Mouse (Mus musculus) limb, embryonic 13.5 days (tissue): ENCODE measurements around the gene Specc1l. TPM values are rescaled to one million over a fixed set of nuclear protein-coding genes. Genes with fewer than 3 reads are reported as not detected.

Experiments
- ATAC-seq: fragments of 200-750 bp; cut with Nextera tagmentation; 2 replicates; pipeline ENCODE4 v1.8.0; 2017; ENCODE audit warnings: low read depth, moderate number of reproducible peaks, moderate TSS enrichment; ENCODE audit not compliant: low FRiP score
- H3K27ac ChIP-seq: fragments of 300-500 bp; sonication (generic); 2 replicates; pipeline ENCODE4 v1.5.1; 2015; ENCODE audit warnings: inconsistent platforms, mild to moderate bottlenecking, moderate library complexity
- H3K27me3 ChIP-seq: fragments of 300-500 bp; sonication (generic); 2 replicates; pipeline ENCODE4 v1.6.1; 2015; ENCODE audit warnings: mild to moderate bottlenecking, inconsistent platforms
- H3K36me3 ChIP-seq: fragments of 300-500 bp; sonication (generic); 2 replicates; pipeline ENCODE4 v1.6.1; 2015; ENCODE audit warnings: inconsistent platforms, mild to moderate bottlenecking, moderate library complexity
- H3K4me1 ChIP-seq: fragments of 300-500 bp; sonication (generic); 2 replicates; pipeline ENCODE4 v1.6.1; 2015; ENCODE audit warnings: inconsistent platforms
- H3K4me2 ChIP-seq: fragments of 300-500 bp; sonication (generic); replicated peaks from 2 replicates; pipeline ENCODE4 v1.6.1; 2015; ENCODE audit warnings: inconsistent platforms, mild to moderate bottlenecking, moderate library complexity
- H3K4me3 ChIP-seq: fragments of 300-500 bp; sonication (generic); 2 replicates; pipeline ENCODE4 v1.5.1; 2015; ENCODE audit warnings: moderate library complexity, mild to moderate bottlenecking, inconsistent platforms
- H3K9ac ChIP-seq: fragments of 300-500 bp; sonication (generic); 2 replicates; pipeline ENCODE4 v1.6.1; 2015; ENCODE audit warnings: mild to moderate bottlenecking, inconsistent platforms
- H3K9me3 ChIP-seq: fragments of 300-500 bp; sonication (generic); 2 replicates; pipeline ENCODE4 v1.6.1; 2016; ENCODE audit warnings: inconsistent platforms
- WGBS: fragments of 180-500 bp; shearing (Covaris S2); methylation state at CpG from one replicate; pipeline ENCODE4 v1.1.7; 2015; 5-methylcytosine and 5-hydroxymethylcytosine counted together
- polyA plus RNA-seq: library from polyadenylated mRNA; unstranded; fragments of >200 nt; fragmentation: Nextera tagmentation; extraction: Ambion mirVana; gene quantifications from 2 replicates; pipeline ENCODE4 v1.2.1, GENCODE M21; 2015

Gene Specc1l
- polyA plus RNA-seq, 1 experiment from 2014 or later: 39.4 TPM

DNA sequence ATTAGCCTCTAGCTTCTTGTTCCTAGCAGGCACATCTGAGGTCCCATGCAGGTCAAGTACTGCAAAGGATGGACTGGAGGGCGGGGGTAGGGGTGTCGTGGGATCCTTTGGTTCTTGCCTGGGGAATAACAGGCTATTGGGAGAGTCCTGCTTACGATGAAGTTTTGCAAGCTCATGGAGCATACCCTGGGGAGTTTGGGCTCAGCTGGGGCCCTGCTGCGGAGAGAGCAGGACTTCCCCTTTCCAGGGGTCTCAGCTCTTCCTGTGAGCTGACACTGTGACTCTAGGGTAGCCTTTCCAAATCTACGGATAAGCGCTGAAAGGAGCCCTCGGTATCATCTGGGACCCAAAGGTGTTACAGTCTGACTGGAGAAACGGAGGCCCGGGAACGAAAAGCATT lies 112.5 kb downstream of the Specc1l start:
- Histone ChIP-seq H3K36me3 (no peaks in the 10 kb centered on the region), H3K4me1 (peaks cover 9% of the 10 kb centered on the region; the same call in 1 of the 2 replicates), H3K4me3 (no peak overlapping the region), H3K27me3 (peaks cover 11% of the 10 kb centered on the region), H3K9ac (no peak overlapping the region), H3K4me2 (no peak overlapping the region), H3K27ac (no peak overlapping the region), H3K9me3 (no peaks in the 10 kb centered on the region)
- no peak for ATAC-seq
- WGBS: 69% methylated on average over 10 of the region's 10 CpGs

DNA sequence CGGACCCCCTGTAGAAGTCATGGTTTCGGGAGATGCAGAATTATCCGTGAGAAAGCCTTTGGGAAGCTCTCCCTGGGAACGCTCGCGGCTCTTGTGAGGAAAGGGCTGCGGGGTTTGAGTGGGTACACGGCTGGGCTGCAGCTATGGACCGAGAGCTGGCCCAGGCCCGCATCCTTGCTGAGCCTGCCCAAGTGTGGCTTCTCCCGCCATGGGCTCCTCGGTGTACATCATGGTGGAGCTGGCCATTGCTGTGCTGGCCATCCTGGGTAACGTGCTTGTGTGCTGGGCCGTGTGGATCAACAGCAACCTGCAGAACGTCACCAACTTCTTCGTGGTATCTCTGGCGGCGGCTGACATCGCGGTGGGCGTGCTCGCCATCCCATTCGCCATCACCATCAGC lies 113.9 kb downstream of the Specc1l start:
- no peak for ATAC-seq
- H3K27ac ChIP-seq: no peak overlapping the region
- H3K36me3 ChIP-seq: no peaks in the 10 kb centered on the region
- H3K9me3 ChIP-seq: no peaks in the 10 kb centered on the region
- H3K4me1 ChIP-seq: peaks cover 9% of the 10 kb centered on the region; the same call in 1 of the 2 replicates
- H3K9ac ChIP-seq: no peak overlapping the region
- H3K4me3 ChIP-seq: no peak overlapping the region
- WGBS: 94% methylated on average over 23 of the region's 23 CpGs
- no peaks in the 10 kb centered on the region for H3K27me3 ChIP-seq
- H3K4me2 ChIP-seq: no peak overlapping the region

DNA sequence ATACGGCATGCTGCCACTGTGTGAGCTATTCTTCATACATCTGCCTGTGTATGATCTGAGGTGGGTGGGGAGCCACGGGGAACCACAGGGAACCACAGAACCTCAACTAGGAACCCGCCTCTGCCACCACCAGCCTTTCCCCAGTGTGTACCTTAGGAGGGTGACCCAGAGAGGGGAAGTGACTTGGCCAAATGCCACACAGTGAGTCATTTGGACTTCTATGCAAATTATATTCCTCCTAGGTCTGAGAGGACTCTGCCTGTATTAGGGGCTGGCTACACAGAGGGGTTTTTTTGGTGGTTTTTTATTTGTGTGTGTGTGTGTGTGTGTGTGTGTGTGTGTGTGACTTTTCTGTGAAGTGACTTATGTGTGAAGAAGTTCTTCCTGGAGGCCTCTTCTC lies 114.7 kb downstream of the Specc1l start:
- no peak overlapping the region for H3K4me2 ChIP-seq
- H3K27me3 ChIP-seq: no peaks in the 10 kb centered on the region
- H3K9me3 ChIP-seq: no peaks in the 10 kb centered on the region
- H3K36me3 ChIP-seq: no peaks in the 10 kb centered on the region
- H3K4me1 ChIP-seq: peaks cover 9% of the 10 kb centered on the region; the same call in 1 of the 2 replicates
- ATAC-seq: no peak
- 80% methylated on average over 3 of the region's 3 CpGs for WGBS
- H3K4me3 ChIP-seq: no peak overlapping the region
- H3K9ac ChIP-seq: no peak overlapping the region
- no peak overlapping the region for H3K27ac ChIP-seq

DNA sequence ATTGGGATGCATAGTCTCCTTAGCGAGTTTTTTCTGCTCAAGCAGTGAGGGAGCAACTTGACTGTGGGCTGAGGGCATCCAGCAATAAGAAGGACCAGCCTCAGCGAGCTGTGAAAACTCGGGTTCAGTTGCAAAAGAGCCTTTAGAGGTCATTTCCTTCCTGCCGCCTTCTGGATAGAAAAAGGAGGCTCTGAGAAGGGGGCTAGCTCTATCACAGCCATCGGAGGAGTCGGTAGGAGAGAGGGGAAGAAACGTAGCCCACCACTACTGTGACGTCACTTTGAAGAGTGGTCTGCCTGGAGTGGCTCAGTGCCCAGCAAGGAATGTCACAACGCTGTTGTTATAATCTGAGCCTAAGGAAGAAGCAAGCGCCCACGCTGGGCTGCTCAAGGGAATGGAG lies 115.2 kb downstream of the Specc1l start:
- Histone ChIP-seq H3K9me3 (no peaks in the 10 kb centered on the region), H3K27ac (no peak overlapping the region), H3K4me3 (no peak overlapping the region), H3K4me1 (peaks cover 9% of the 10 kb centered on the region; the same call in 1 of the 2 replicates), H3K36me3 (no peaks in the 10 kb centered on the region), H3K27me3 (no peaks in the 10 kb centered on the region), H3K4me2 (no peak overlapping the region), H3K9ac (no peak overlapping the region)
- ATAC-seq: no peak
- 76% methylated on average over 11 of the region's 11 CpGs for WGBS

DNA sequence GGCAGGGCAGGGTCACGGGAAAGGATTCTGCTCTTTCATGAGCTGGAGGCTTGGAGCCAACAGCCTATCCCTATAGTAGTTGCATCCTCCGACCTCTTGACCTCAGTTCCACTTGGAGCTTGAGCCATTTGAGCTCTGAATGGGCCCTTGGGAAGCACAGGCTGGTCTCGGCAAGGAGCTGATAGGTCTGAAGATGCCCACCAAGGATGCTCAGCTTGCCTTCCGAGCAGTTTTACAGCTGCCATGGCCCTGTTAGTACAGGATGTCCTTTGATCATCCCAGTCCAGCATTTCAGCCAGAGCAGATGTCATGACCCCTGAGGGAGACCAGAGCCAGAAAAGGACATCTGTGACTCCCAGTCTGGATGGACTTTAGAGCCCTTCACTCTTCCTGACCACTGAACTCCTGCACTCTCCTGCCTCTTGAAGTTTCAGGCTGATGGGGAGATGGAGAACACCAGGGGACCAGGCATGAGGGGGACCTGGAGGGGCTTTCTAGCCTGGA lies 116.4 kb downstream of the Specc1l start:
- H3K4me1 ChIP-seq: peaks cover under 1% of the 10 kb centered on the region; the same call in 1 of the 2 replicates
- no peak for ATAC-seq
- 24% methylated on average over 4 of the region's 4 CpGs for WGBS
- H3K27me3 ChIP-seq: no peaks in the 10 kb centered on the region
- no peak overlapping the region for H3K4me2 ChIP-seq
- H3K9ac ChIP-seq: no peak overlapping the region
- H3K27ac ChIP-seq: no peak overlapping the region
- H3K4me3 ChIP-seq: no peak overlapping the region
- H3K36me3 ChIP-seq: no peaks in the 10 kb centered on the region
- H3K9me3 ChIP-seq: no peaks in the 10 kb centered on the region

DNA sequence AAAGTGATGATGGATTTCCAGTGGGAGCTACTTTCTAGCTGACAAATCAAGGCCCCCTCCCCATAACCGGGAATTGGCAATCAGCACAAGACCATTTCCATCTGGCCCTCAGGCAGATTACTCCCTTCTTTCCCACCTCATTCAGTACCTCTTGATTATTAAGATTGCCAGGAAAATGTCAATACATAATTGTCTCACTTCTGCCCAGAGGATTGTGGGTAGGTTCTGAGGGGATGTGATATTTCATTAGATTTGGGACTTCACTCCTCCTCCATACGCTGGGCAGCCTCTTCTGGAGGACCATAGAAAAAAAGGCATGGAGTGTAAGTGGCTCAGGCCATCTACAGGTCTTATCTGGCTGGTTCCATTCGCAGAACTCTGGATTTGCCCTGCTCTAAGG lies 120.4 kb downstream of the Specc1l start:
- H3K4me1 ChIP-seq: no peaks in the 10 kb centered on the region
- no peak overlapping the region for H3K27ac ChIP-seq
- no peak overlapping the region for H3K4me3 ChIP-seq
- no peak for ATAC-seq
- H3K27me3 ChIP-seq: no peaks in the 10 kb centered on the region
- no peak overlapping the region for H3K9ac ChIP-seq
- H3K4me2 ChIP-seq: no peak overlapping the region
- H3K36me3 ChIP-seq: no peaks in the 10 kb centered on the region
- WGBS: 67% methylated on average over 3 of the region's 3 CpGs
- no peaks in the 10 kb centered on the region for H3K9me3 ChIP-seq

DNA sequence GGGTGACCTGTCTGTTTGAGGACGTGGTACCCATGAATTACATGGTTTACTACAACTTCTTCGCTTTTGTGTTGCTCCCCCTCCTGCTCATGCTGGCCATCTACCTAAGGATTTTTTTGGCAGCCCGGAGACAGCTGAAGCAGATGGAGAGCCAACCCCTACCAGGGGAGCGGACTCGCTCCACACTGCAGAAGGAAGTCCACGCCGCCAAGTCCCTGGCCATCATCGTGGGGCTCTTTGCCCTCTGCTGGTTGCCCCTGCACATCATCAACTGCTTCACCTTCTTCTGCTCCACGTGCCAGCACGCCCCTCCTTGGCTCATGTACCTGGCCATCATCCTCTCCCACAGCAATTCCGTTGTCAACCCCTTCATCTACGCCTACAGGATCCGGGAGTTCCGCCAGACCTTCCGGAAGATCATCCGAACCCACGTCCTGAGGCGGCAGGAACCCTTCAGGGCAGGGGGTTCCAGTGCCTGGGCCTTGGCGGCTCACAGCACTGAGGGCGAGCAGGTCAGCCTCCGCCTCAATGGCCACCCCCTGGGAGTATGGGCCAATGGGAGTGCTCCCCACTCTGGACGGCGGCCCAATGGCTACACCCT lies 121.4 kb downstream of the Specc1l start:
- Histone ChIP-seq H3K4me2 (no peak overlapping the region), H3K4me3 (no peak overlapping the region), H3K36me3 (no peaks in the 10 kb centered on the region), H3K9me3 (no peaks in the 10 kb centered on the region), H3K27me3 (no peaks in the 10 kb centered on the region), H3K4me1 (no peaks in the 10 kb centered on the region), H3K27ac (no peak overlapping the region), H3K9ac (no peak overlapping the region)
- ATAC-seq: no peak
- 93% methylated on average over 23 of the region's 23 CpGs for WGBS

DNA sequence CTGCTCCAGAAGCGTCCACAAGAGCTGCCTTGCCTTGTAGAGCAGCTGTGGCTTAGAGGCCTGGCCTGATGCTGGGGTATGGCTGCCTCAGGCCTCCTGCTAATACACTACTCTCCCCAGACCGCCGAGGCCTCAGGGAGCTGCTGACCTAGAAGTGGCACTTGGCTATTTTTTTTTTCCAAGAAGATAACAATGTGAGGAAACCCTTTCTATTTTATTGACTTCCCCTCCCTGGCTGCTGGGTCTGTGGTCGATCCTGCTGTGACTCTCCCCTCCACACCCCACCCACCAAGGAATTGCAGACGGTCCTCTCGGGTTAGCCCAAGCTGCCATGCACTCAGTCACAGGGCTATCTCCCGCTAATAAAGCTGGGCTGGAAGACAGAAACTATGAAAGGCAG lies 122.3 kb downstream of the Specc1l start:
- WGBS: 62% methylated on average over 7 of the region's 7 CpGs
- no peaks in the 10 kb centered on the region for H3K27me3 ChIP-seq
- no peak overlapping the region for H3K4me2 ChIP-seq
- no peak overlapping the region for H3K4me3 ChIP-seq
- H3K27ac ChIP-seq: no peak overlapping the region
- no peaks in the 10 kb centered on the region for H3K36me3 ChIP-seq
- no peaks in the 10 kb centered on the region for H3K4me1 ChIP-seq
- H3K9ac ChIP-seq: no peak overlapping the region
- ATAC-seq: no peak
- H3K9me3 ChIP-seq: no peaks in the 10 kb centered on the region

DNA sequence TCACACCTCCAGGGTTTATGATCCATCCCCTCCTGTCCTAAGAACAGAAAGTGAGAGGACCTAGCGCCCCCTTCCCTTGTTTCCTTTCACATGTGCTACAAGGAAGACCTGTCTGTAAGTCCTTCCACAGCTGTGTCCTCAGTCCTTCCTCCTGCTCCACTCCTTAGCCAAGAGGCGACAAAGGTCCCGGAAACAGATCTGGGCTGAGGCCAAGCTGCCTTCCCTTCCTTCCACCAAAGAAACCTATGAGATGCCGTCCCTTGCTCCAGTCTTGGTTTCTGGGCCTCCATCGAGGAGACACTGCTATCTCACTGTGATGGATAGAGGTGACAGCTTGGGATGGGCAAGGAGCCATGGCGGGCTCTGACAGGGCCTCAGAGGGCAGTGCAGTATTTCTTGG lies 123.2 kb downstream of the Specc1l start:
- Histone ChIP-seq H3K4me2 (no peak overlapping the region), H3K4me3 (no peak overlapping the region), H3K27ac (no peak overlapping the region), H3K9me3 (no peaks in the 10 kb centered on the region), H3K27me3 (no peaks in the 10 kb centered on the region), H3K9ac (no peak overlapping the region), H3K36me3 (no peaks in the 10 kb centered on the region), H3K4me1 (no peaks in the 10 kb centered on the region)
- no peak for ATAC-seq
- 79% methylated on average over 6 of the region's 6 CpGs for WGBS

DNA sequence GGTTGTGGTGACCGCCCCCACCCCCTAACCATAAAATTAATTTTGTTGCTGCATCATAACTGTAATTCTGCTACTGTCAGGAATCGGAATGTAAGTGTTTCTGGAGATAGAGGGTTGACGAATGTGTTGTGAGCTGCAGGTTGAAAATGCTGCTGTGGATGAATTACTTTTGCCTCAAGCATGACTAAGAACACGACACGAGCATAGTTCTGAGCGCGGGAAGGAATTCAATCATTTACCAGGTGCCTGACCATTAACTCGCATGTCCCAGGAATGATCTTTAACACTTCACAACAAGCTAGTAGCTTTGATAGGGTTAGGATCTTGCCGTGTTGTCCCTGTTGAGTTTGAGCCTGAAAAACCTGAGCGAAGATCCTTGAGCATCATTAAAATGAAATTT lies 125.4 kb downstream of the Specc1l start:
- H3K9ac ChIP-seq: no peak overlapping the region
- H3K4me3 ChIP-seq: no peak overlapping the region
- no peaks in the 10 kb centered on the region for H3K9me3 ChIP-seq
- WGBS: 66% methylated on average over 10 of the region's 10 CpGs
- H3K27me3 ChIP-seq: no peaks in the 10 kb centered on the region
- no peak overlapping the region for H3K27ac ChIP-seq
- no peaks in the 10 kb centered on the region for H3K4me1 ChIP-seq
- H3K36me3 ChIP-seq: no peaks in the 10 kb centered on the region
- ATAC-seq: no peak
- no peak overlapping the region for H3K4me2 ChIP-seq

DNA sequence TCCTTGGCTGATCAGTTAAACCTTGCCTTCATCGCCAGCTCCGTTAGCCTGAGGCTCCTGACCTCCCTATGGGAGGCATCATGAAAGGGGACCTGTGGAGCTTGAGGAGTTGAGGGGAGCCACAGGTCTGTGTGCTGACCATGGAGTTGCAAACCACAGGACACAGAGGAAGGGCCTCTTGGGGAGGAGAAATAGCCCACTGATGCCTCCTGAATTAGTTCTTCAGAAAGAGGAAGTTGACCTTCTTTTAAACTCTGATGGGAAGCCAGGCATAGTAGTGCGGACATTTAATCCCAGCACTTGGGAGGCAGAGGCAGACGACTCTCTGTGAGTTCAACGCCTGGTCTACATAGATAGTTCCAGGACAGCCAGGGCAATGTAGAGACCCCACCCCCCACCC lies 127.0 kb downstream of the Specc1l start:
- 75% methylated on average over 5 of the region's 5 CpGs for WGBS
- H3K36me3 ChIP-seq: no peaks in the 10 kb centered on the region
- H3K9me3 ChIP-seq: no peaks in the 10 kb centered on the region
- H3K27me3 ChIP-seq: no peaks in the 10 kb centered on the region
- H3K4me1 ChIP-seq: no peaks in the 10 kb centered on the region
- ATAC-seq: no peak
- no peak overlapping the region for H3K9ac ChIP-seq
- no peak overlapping the region for H3K27ac ChIP-seq
- H3K4me3 ChIP-seq: no peak overlapping the region
- H3K4me2 ChIP-seq: no peak overlapping the region

DNA sequence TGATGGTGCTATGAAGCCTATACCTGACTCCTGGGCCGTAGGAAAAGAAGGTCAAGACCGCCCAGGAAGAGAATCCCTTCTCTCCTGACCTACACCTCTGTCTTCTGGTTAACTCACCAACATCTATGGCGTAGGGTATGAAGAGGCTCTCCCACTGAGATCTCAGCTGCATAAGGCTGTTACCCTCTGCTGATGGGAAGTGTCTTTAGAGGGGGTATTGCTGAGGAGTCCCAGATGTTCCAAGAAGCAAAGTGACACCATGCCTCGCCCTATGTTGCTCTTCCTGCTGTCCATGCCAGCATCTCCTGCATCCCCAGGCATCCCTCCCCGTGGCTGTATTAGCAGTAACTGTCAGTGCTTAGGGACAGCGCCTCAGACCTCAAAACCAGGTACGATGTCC lies 127.5 kb downstream of the Specc1l start:
- H3K4me1 ChIP-seq: no peaks in the 10 kb centered on the region
- H3K27ac ChIP-seq: no peak overlapping the region
- H3K9me3 ChIP-seq: no peaks in the 10 kb centered on the region
- H3K36me3 ChIP-seq: no peaks in the 10 kb centered on the region
- no peak overlapping the region for H3K4me3 ChIP-seq
- H3K27me3 ChIP-seq: no peaks in the 10 kb centered on the region
- no peak overlapping the region for H3K9ac ChIP-seq
- no peak for ATAC-seq
- WGBS: 77% methylated on average over 7 of the region's 7 CpGs
- no peak overlapping the region for H3K4me2 ChIP-seq

DNA sequence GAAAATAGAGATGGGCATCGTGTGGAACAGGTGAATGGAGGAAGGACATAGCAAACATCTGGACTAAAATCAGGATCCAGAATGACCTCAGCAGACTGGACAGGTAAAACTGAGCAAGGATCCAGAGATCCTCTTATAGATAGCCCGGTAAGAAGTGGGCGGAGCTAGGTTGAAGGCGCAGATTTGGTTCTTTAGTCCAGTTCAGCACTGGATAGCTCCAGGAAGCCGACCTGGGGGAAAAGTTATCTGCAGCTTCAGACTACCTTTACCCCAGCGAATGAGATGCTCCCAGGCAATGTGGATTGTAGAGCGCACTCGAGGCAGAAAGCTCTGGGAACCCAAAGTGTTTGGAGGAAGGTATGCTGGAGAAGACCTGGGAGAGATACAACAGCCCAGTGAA lies 130.1 kb downstream of the Specc1l start:
- ATAC-seq: no peak
- H3K9ac ChIP-seq: no peak overlapping the region
- 35% methylated on average over 8 of the region's 8 CpGs for WGBS

More for the DNA sequence above, 130.1 kb downstream of the Specc1l start:
- H3K9me3 ChIP-seq: peaks cover 5% of the 10 kb centered on the region; the same call in 1 of the 2 replicates
- H3K36me3 ChIP-seq: no peaks in the 10 kb centered on the region
- H3K4me2 ChIP-seq: no peak overlapping the region
- H3K4me1 ChIP-seq: no peaks in the 10 kb centered on the region
- H3K27ac ChIP-seq: no peak overlapping the region
- H3K27me3 ChIP-seq: no peaks in the 10 kb centered on the region
- no peak overlapping the region for H3K4me3 ChIP-seq
